Mouse (Mus musculus): ENCODE results near the gene Map3k5. TPM values are rescaled to one million over a fixed set of nuclear protein-coding genes. Genes with fewer than 3 reads are reported as not detected.

The Map3k5 gene
- polyA plus RNA-seq, 1 experiment from 2014 or later = 4.0 TPM

DNA sequence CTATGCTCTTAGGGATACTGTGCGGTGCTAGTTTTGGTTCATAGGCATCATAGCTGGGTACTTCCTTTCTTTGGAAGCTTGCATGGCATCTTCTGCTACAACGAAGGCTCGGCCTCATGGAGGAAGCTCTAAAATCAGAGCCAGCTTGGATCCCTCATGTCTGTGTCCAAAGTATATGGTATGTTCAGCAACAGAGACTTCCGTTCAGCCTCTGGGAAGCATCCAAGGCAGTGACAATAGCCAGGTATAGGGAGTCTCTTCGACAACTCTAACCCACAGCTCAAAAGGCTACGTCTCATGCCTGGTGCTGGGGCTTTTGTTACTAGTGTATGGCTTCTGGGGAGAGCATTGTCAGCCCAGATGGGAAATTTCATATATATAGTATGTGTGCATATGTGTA is 167.2 kb downstream of the Map3k5 start:
- Histone ChIP-seq H3K9ac (ENCODE audit: low read depth, low read length) (no peak overlapping the region), H3K36me3 (ENCODE audit: control insufficient read depth, insufficient read depth, low read length) (no peaks in the 10 kb centered on the region), H3K27me3 (ENCODE audit: control insufficient read depth, insufficient read depth, low read length) (no peaks in the 10 kb centered on the region), H3K4me2 (replicated peaks; ENCODE audit: low read depth, low read length) (no peak overlapping the region), H3K27ac (ENCODE audit: low read depth, low read length) (no peak overlapping the region), H3K4me3 (ENCODE audit: low read length) (no peak overlapping the region), H3K4me1 (ENCODE audit: control insufficient read depth, insufficient read depth, low read length) (0 out of 2 replicates have a peak, but pooled peaks cover 4% of the 10 kb centered on the region), H3K9me3 (ENCODE audit: control insufficient read depth, low read length) (no peaks in the 10 kb centered on the region)
- ATAC-seq (ENCODE audit: low FRiP score, low TSS enrichment) = no peak
- WGBS = 93% methylated on average over 6 of the region's 6 CpGs

DNA sequence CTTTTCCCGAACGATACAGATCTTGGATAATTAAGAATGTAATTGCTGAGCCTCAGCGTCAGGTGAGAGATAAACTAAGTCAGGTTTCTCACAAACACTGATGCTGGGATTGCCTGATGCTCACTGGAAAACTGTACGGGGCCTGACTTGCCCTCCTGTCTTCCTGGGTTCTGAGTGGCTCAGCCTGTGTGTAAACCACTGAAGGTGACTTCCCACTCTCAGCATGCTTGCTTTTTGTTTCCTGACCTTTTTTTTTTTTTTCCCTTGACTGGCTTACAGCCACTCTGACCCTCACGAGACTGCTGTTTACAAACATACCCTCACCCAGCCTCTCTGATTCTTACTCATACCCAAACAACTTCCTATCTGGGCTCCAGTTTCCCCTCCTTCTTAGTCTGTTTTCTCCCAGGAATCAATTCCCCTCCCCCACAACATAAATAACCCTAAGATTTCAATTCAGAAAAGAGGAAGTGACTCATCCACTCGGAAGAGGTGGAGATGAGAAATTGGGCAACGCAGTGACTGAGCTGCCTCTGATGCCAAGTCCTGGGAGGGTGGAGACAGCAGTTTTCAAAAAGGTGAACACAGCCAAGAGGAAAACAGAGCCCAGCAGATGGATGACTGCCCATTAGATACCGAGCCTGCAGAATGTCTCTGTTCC is 170.1 kb downstream of the Map3k5 start:
- Histone ChIP-seq H3K9me3 (ENCODE audit: control insufficient read depth, low read length) (no peaks in the 10 kb centered on the region), H3K27me3 (ENCODE audit: control insufficient read depth, insufficient read depth, low read length) (no peaks in the 10 kb centered on the region), H3K9ac (ENCODE audit: low read depth, low read length) (no peak overlapping the region; the same call in 1 of the 2 replicates), H3K4me3 (ENCODE audit: low read length) (no peak overlapping the region), H3K27ac (ENCODE audit: low read depth, low read length) (no peak overlapping the region), H3K36me3 (ENCODE audit: control insufficient read depth, insufficient read depth, low read length) (no peaks in the 10 kb centered on the region), H3K4me1 (ENCODE audit: control insufficient read depth, insufficient read depth, low read length) (0 out of 2 replicates have a peak, but pooled peaks cover 4% of the 10 kb centered on the region), H3K4me2 (replicated peaks; ENCODE audit: low read depth, low read length) (no peak overlapping the region)
- whole genome bisulfite sequencing = 54% methylated on average over 8 of the region's 8 CpGs
- ATAC-seq (ENCODE audit: low FRiP score, low TSS enrichment) = no peak

DNA sequence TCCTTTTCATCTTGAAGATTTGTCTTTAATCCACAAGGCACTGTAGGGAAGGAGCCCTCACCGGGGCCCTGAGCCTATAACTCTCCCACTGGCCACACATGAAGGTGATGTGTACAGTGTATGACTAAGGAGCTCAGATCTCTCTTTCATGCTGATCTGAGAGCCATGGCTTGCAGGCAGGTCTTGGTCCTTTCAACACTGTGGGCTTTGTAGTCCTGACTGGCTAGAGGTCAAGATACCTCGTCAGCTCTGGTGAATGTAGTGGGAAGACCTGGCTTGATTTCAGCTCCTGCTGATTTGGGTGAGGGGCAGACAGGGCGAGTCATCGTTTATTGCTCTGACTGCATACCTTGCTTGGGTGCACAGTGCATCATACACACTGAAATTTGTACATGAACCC is 171.3 kb downstream of the Map3k5 start:
- Histone ChIP-seq H3K9me3 (ENCODE audit: control insufficient read depth, low read length) (no peaks in the 10 kb centered on the region), H3K4me3 (ENCODE audit: low read length) (no peak overlapping the region), H3K27ac (ENCODE audit: low read depth, low read length) (no peak overlapping the region), H3K27me3 (ENCODE audit: control insufficient read depth, insufficient read depth, low read length) (no peaks in the 10 kb centered on the region), H3K4me1 (ENCODE audit: control insufficient read depth, insufficient read depth, low read length) (0 out of 2 replicates have a peak, but pooled peaks cover 4% of the 10 kb centered on the region), H3K36me3 (ENCODE audit: control insufficient read depth, insufficient read depth, low read length) (no peaks in the 10 kb centered on the region), H3K9ac (ENCODE audit: low read depth, low read length) (no peak overlapping the region), H3K4me2 (replicated peaks; ENCODE audit: low read depth, low read length) (no peak overlapping the region)
- ATAC-seq (ENCODE audit: low FRiP score, low TSS enrichment) = no peak
- 79% methylated on average over 4 of the region's 4 CpGs for WGBS

DNA sequence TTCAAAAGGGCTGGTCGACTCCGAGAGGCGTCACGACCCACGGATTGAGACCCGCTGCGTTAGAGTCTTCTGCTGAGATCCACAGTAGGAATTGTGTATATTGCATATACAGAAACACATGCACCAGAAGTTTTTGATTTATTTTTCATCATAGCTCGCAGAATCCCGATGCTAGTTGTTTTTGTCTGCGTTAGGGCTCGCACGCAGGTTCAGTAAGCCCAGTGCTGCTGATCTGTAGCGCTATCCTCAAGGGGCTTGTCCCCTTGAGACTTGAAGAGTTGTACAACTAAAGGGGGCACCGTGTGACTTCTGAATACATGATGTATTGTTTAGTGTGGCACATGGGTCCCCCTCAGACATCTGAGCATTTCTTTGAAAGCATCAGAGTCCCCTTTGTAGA is 172.8 kb downstream of the Map3k5 start:
- Histone ChIP-seq H3K4me1 (ENCODE audit: control insufficient read depth, insufficient read depth, low read length) (0 out of 2 replicates have a peak, but pooled peaks cover 4% of the 10 kb centered on the region), H3K36me3 (ENCODE audit: control insufficient read depth, insufficient read depth, low read length) (no peaks in the 10 kb centered on the region), H3K9me3 (ENCODE audit: control insufficient read depth, low read length) (no peaks in the 10 kb centered on the region), H3K9ac (ENCODE audit: low read depth, low read length) (no peak overlapping the region), H3K4me2 (replicated peaks; ENCODE audit: low read depth, low read length) (no peak overlapping the region), H3K27me3 (ENCODE audit: control insufficient read depth, insufficient read depth, low read length) (no peaks in the 10 kb centered on the region), H3K27ac (ENCODE audit: low read depth, low read length) (no peak overlapping the region), H3K4me3 (ENCODE audit: low read length) (no peak overlapping the region)
- no peak for ATAC-seq (ENCODE audit: low FRiP score, low TSS enrichment)
- WGBS = 93% methylated on average over 14 of the region's 14 CpGs

DNA sequence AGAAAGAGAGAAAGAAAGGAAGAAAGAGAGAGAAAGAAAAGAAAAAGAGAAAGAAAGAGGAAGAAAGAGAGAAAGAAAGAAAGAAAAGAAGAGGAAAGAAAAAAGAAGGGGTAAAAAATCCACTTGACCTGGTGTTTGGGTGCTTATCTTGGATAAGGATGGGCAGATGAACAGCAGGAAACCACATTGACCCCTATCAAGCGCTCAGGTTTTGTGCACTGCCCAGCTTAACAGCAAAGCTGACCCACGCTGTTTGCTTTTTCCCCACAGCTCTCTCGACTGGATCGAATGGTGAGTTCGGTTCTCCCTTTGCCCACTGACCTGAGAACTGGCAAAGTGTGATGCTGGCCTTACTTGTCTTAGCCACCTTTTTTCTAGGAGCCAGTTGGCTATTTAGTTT is 177.2 kb downstream of the Map3k5 start:
- no peak overlapping the region for H3K4me2 ChIP-seq (replicated peaks; ENCODE audit: low read depth, low read length)
- no peaks in the 10 kb centered on the region for H3K36me3 ChIP-seq (ENCODE audit: control insufficient read depth, insufficient read depth, low read length)
- no peak overlapping the region for H3K27ac ChIP-seq (ENCODE audit: low read depth, low read length)
- no peaks in the 10 kb centered on the region for H3K27me3 ChIP-seq (ENCODE audit: control insufficient read depth, insufficient read depth, low read length)
- H3K4me3 ChIP-seq (ENCODE audit: low read length) = no peak overlapping the region
- H3K4me1 ChIP-seq (ENCODE audit: control insufficient read depth, insufficient read depth, low read length) = no peaks in the 10 kb centered on the region
- no peak overlapping the region for H3K9ac ChIP-seq (ENCODE audit: low read depth, low read length)
- no peak for ATAC-seq (ENCODE audit: low FRiP score, low TSS enrichment)
- no peaks in the 10 kb centered on the region for H3K9me3 ChIP-seq (ENCODE audit: control insufficient read depth, low read length)
- 92% methylated on average over 5 of the region's 5 CpGs for WGBS

DNA sequence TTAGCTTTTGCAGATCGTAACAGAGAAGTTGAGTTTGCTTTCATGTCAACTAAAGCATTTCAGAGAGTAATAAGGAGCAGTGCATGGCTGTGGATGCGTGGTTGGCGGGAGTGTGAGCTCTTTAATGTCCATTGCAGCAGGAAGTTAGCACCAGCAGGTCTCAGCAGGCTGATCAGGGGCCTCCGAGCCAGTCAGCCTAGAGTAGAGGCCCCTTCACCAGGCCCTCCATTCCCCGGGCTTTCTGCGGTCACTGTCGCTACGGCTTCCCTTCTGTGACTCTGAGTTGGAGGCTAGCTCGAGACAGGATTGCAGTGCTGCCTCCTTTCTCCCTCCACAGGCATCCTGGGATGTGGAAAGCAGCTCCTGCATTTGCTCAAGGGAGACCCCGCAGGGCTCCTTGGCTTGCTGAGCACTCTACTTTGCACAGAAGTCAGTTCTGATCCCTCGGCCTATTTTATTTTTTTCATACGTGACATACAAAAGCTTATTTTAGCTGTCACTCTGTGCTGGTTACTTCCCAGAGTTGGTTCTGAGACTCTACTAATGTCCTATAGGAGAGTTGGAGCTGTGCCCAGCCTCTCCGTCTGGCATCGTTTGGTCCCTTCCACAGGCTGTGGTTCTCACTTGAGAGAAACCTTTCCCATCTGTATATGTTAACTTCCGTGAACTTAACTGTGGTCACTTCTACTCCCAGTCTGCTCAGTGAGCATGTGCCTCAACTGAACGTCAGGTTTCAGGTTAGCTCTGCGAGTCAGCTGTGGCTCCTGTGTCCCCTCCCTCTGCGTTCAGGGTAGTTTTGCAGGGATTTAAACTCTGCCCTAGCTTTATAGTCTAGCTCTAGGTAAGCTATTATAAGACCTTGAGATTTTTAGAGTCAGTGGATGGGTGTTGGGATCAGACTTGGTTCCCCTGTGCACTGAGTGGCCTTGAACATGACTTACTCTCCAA is 178.0 kb downstream of the Map3k5 start:
- no peaks in the 10 kb centered on the region for H3K4me1 ChIP-seq (ENCODE audit: control insufficient read depth, insufficient read depth, low read length)
- no peaks in the 10 kb centered on the region for H3K27me3 ChIP-seq (ENCODE audit: control insufficient read depth, insufficient read depth, low read length)
- H3K27ac ChIP-seq (ENCODE audit: low read depth, low read length) = no peak overlapping the region
- no peak overlapping the region for H3K9ac ChIP-seq (ENCODE audit: low read depth, low read length)
- no peaks in the 10 kb centered on the region for H3K9me3 ChIP-seq (ENCODE audit: control insufficient read depth, low read length)
- no peak overlapping the region for H3K4me3 ChIP-seq (ENCODE audit: low read length)
- no peak for ATAC-seq (ENCODE audit: low FRiP score, low TSS enrichment)
- H3K4me2 ChIP-seq (replicated peaks; ENCODE audit: low read depth, low read length) = no peak overlapping the region
- H3K36me3 ChIP-seq (ENCODE audit: control insufficient read depth, insufficient read depth, low read length) = no peaks in the 10 kb centered on the region
- 79% methylated on average over 18 of the region's 18 CpGs for WGBS

DNA sequence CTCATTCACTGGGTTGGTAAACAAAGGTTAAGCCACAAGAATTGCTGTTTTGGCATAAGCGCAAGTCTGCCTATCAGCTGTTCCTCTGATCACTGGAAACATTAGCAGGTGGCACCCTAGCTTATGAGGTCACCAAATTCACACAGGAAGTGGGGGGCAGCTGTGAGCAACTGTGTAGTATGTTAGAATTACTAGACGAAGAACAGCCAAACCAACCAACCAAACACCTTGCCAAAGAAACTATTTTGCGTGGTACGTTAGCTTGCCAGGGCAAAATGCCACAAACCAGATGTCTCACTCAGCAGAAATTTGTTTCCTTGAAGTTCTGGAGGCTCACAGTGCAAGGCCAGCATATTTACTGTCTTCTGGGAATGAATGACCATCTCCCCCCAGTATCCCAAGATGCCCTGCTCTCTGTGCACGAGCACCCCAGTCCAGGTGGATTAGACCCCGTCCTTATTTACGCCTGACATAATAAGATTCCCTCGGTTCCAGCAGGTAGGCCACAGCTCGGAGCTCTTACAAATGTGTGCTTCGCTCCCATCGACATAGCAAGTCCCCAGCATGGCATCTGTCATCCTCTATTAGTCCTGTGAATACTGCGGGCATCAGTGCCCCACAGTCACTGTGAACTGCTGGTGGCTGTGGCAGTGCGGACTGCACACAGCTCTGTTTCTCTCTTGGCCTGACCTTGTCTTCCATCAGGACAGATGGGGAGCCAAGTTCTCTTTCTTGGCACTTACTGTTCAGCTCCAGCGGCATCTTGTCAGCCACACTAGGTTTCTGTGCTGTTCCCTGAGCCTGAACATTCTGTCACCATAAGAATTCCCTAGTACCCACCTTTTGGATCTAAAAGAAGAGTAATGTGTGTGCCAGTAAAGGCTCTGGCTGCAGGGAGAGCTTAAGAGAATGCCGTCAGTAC is 185.5 kb downstream of the Map3k5 start:
- ATAC-seq (ENCODE audit: low FRiP score, low TSS enrichment) = no peak
- Histone ChIP-seq H3K4me3 (ENCODE audit: low read length) (no peak overlapping the region), H3K9me3 (ENCODE audit: control insufficient read depth, low read length) (no peaks in the 10 kb centered on the region), H3K27me3 (ENCODE audit: control insufficient read depth, insufficient read depth, low read length) (no peaks in the 10 kb centered on the region), H3K4me1 (ENCODE audit: control insufficient read depth, insufficient read depth, low read length) (no peaks in the 10 kb centered on the region), H3K27ac (ENCODE audit: low read depth, low read length) (no peak overlapping the region), H3K9ac (ENCODE audit: low read depth, low read length) (no peak overlapping the region), H3K4me2 (replicated peaks; ENCODE audit: low read depth, low read length) (no peak overlapping the region), H3K36me3 (ENCODE audit: control insufficient read depth, insufficient read depth, low read length) (no peaks in the 10 kb centered on the region)
- WGBS = 95% methylated on average over 15 of the region's 15 CpGs

DNA sequence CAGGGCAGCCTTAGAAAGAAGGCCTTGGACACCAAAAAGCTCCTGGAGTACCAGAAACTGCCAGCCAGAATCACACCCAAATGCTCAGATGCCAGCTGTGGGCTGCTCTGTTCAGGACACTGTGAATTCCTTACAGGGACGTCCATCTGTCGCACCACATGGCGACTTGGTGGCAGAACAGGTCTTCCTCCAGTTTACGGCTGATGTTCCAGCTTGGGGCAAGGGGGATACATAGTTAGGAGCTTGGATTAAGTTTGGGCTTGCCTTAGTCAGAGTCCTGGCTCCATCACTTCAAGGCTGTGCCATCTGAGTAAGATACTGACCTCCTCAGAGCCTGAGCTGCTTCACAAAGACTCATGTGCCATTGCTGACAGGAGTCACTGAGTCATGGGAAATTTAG is 187.7 kb downstream of the Map3k5 start:
- 76% methylated on average over 4 of the region's 4 CpGs for WGBS

More for the DNA sequence above, 187.7 kb downstream of the Map3k5 start:
- Histone ChIP-seq H3K9ac (ENCODE audit: low read depth, low read length) (no peak overlapping the region), H3K36me3 (ENCODE audit: control insufficient read depth, insufficient read depth, low read length) (no peaks in the 10 kb centered on the region), H3K9me3 (ENCODE audit: control insufficient read depth, low read length) (no peaks in the 10 kb centered on the region), H3K4me1 (ENCODE audit: control insufficient read depth, insufficient read depth, low read length) (no peaks in the 10 kb centered on the region), H3K27ac (ENCODE audit: low read depth, low read length) (no peak overlapping the region), H3K4me2 (replicated peaks; ENCODE audit: low read depth, low read length) (no peak overlapping the region), H3K4me3 (ENCODE audit: low read length) (no peak overlapping the region), H3K27me3 (ENCODE audit: control insufficient read depth, insufficient read depth, low read length) (no peaks in the 10 kb centered on the region)
- no peak for ATAC-seq (ENCODE audit: low FRiP score, low TSS enrichment)

Measured in kidney, embryonic 14.5 days (tissue).